Mouse (Mus musculus): ENCODE measurements around the gene Itgb2. TPM values are rescaled to one million over a fixed set of nuclear protein-coding genes. Genes with fewer than 3 reads are reported as not detected.

Itgb2 gene
- polyA plus RNA-seq, 1 experiment from 2014 or later, result 6.9 TPM

DNA sequence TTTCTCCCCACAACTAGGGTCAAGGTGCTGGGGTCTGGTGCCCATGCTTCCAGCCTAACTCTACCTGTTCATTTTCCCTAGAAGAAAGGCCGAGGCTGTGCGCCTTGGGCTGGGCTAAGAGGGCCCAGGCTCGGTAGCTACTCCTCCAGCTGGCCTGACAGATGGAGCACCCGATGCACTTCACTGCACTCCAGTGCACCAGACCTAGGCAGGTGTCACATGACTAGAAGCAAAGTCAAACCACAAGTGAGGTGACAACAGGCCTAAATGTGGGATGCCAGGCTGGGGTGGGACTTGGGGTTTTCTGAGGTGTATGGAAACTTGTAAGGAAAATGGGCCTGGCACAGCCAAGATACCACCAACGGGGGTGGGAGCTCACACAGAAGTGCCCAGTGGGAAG is 23.5 kb upstream of the Itgb2 start:
- no peak for ATAC-seq (ENCODE audit: insufficient read depth, low FRiP score, low read depth)
- no peak overlapping the region for H3K9ac ChIP-seq

GRCm38 (mm10) chr10:77506961-77507577 is 23.0 kb upstream of the Itgb2 start:
- H3K9me3 ChIP-seq, result no peaks in the 10 kb centered on the region
- WGBS, result 87% methylated on average over 13 of the region's 13 CpGs
- H3K27me3 ChIP-seq (replicated peaks), result no peaks in the 10 kb centered on the region
- no peak overlapping the region for H3K4me3 ChIP-seq (replicated peaks)
- peaks cover 16% of the 10 kb centered on the region for H3K4me1 ChIP-seq
- H3K4me2 ChIP-seq, result no peak overlapping the region
- no peak for ATAC-seq (ENCODE audit: insufficient read depth, low FRiP score, low read depth)
- no peak overlapping the region for H3K9ac ChIP-seq
- no peak overlapping the region for H3K27ac ChIP-seq
- peaks cover 21% of the 10 kb centered on the region for H3K36me3 ChIP-seq

More for the DNA sequence above, 23.5 kb upstream of the Itgb2 start:
- Histone ChIP-seq H3K27me3 (replicated peaks) (no peaks in the 10 kb centered on the region), H3K9me3 (no peaks in the 10 kb centered on the region), H3K27ac (no peak overlapping the region), H3K36me3 (peaks cover 21% of the 10 kb centered on the region), H3K4me2 (no peak overlapping the region), H3K4me1 (peaks cover 16% of the 10 kb centered on the region), H3K4me3 (replicated peaks) (no peak overlapping the region)
- 87% methylated on average over 5 of the region's 5 CpGs for WGBS

- WGBS, result 94% methylated on average over 4 of the region's 4 CpGs
- H3K9me3 ChIP-seq, result no peaks in the 10 kb centered on the region
- H3K36me3 ChIP-seq, result peaks cover 24% of the 10 kb centered on the region
- peaks cover 16% of the 10 kb centered on the region for H3K4me1 ChIP-seq
- no peak overlapping the region for H3K4me2 ChIP-seq
- ATAC-seq (ENCODE audit: insufficient read depth, low FRiP score, low read depth), result no peak
- no peaks in the 10 kb centered on the region for H3K27me3 ChIP-seq (replicated peaks)
- no peak overlapping the region for H3K9ac ChIP-seq
- H3K27ac ChIP-seq, result no peak overlapping the region
- H3K4me3 ChIP-seq (replicated peaks), result no peak overlapping the region
Measured at GRCm38 (mm10) chr10:77507779-77508178, 22.3 kb upstream of the Itgb2 start.

DNA sequence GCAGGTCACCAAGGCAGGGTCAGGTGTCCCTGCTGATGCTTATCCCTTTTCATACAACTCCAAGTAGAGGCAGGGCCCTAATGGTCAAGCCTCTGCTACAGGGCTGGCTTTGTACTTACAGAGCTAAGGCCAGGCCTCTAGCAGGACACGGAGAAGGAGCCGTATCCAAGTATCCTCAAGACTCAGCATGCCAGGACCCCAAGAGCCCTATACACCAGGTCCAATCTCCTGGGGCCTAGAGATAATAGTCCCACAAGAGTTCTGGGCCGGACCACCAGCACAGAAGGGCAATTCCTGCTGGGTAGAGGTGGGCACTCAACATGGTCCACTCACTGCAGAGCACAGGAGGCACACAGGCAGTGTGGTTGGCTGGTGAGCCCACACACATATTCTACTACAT is 21.3 kb upstream of the Itgb2 start:
- Histone ChIP-seq H3K4me2 (no peak overlapping the region), H3K9me3 (no peaks in the 10 kb centered on the region), H3K27ac (peak overlapping the region; percentile 37; the same call in 1 of the 2 replicates), H3K9ac (no peak overlapping the region), H3K4me1 (peaks cover 16% of the 10 kb centered on the region), H3K27me3 (replicated peaks) (no peaks in the 10 kb centered on the region), H3K36me3 (peaks cover 22% of the 10 kb centered on the region), H3K4me3 (replicated peaks) (no peak overlapping the region)
- ATAC-seq (ENCODE audit: insufficient read depth, low FRiP score, low read depth), result no peak
- WGBS, result 92% methylated on average over 3 of the region's 3 CpGs

GRCm38 (mm10) chr10:77509403-77510187 is 20.5 kb upstream of the Itgb2 start:
- Histone ChIP-seq H3K27me3 (replicated peaks) (no peaks in the 10 kb centered on the region), H3K36me3 (peaks cover 24% of the 10 kb centered on the region), H3K9me3 (no peaks in the 10 kb centered on the region), H3K4me3 (replicated peaks) (no peak overlapping the region), H3K27ac (peak overlapping the region; percentile 67), H3K4me2 (no peak overlapping the region), H3K9ac (no peak overlapping the region), H3K4me1 (peaks cover 20% of the 10 kb centered on the region)
- WGBS, result 41% methylated on average over 12 of the region's 12 CpGs
- ATAC-seq (ENCODE audit: insufficient read depth, low FRiP score, low read depth), result peak; percentile 82

GRCm38 (mm10) chr10:77510225-77510982 is 19.6 kb upstream of the Itgb2 start:
- no peak overlapping the region for H3K4me2 ChIP-seq
- H3K36me3 ChIP-seq, result peaks cover 24% of the 10 kb centered on the region
- H3K9me3 ChIP-seq, result no peaks in the 10 kb centered on the region
- H3K4me1 ChIP-seq, result peaks cover 25% of the 10 kb centered on the region
- H3K27me3 ChIP-seq (replicated peaks), result no peaks in the 10 kb centered on the region
- 0 out of 2 replicates have a peak, but pooled peaks have one; percentile 2 for ATAC-seq (ENCODE audit: insufficient read depth, low FRiP score, low read depth)
- no peak overlapping the region for H3K4me3 ChIP-seq (replicated peaks)
- H3K9ac ChIP-seq, result no peak overlapping the region
- H3K27ac ChIP-seq, result peak overlapping the region; percentile 67; the same call in 1 of the 2 replicates
- 76% methylated on average over 15 of the region's 15 CpGs for WGBS

- Histone ChIP-seq H3K9me3 (no peaks in the 10 kb centered on the region), H3K4me1 (peaks cover 23% of the 10 kb centered on the region), H3K27ac (peak within 1 kb of the TSS; percentile 90), H3K27me3 (replicated peaks) (no peaks in the 10 kb centered on the region), H3K9ac (peak within 1 kb of the TSS; percentile 73), H3K36me3 (peaks cover 11% of the 10 kb centered on the region), H3K4me2 (peak within 1 kb of the TSS; percentile 76), H3K4me3 (replicated peaks) (peak within 1 kb of the TSS; percentile 88)
- ATAC-seq (ENCODE audit: insufficient read depth, low FRiP score, low read depth), result peak; percentile 92
- under 1% methylated on average over 75 of the region's 75 CpGs for WGBS
Measured at GRCm38 (mm10) chr10:77515385-77516348, 14.4 kb upstream of the Itgb2 start, which contains the start of gene Fam207a. Fam207a (minus strand) TSS chr10:77515785.

DNA sequence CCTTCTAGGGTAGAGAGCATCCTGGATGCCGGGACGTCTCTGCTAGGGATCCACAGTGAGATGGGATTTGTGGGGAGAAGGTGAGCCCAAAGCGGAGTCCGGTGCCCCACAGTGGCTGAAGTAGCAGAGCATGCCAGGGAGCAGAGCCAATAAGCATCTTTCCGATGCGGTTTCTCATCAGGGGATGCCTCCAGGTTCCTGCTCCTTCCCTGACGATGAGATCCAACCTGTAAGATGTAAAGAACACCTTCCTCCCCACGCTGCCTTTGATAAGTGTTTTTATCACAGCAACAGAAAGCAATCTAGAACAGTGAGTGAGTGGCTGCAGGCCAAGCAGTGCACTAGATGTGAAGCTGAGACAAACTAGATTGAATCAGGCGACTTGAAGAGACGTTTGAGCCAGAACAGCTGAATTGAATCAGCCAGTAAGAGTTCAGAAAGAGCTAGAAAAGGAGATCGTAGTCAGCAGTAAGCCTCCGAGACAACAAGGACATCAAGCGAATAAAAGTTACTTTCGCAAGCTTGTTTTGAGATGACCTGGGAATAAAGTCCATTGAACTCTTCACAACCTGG is 13.6 kb upstream of the Itgb2 start:
- Histone ChIP-seq H3K4me1 (peaks cover 23% of the 10 kb centered on the region), H3K4me2 (peak overlapping the region; percentile 76), H3K27me3 (replicated peaks) (no peaks in the 10 kb centered on the region), H3K27ac (peak overlapping the region; percentile 90), H3K36me3 (peaks cover 11% of the 10 kb centered on the region), H3K4me3 (replicated peaks) (peak overlapping the region; percentile 88), H3K9me3 (no peaks in the 10 kb centered on the region), H3K9ac (peak overlapping the region; percentile 66)
- ATAC-seq (ENCODE audit: insufficient read depth, low FRiP score, low read depth), result no peak
- WGBS, result 35% methylated on average over 14 of the region's 14 CpGs

DNA sequence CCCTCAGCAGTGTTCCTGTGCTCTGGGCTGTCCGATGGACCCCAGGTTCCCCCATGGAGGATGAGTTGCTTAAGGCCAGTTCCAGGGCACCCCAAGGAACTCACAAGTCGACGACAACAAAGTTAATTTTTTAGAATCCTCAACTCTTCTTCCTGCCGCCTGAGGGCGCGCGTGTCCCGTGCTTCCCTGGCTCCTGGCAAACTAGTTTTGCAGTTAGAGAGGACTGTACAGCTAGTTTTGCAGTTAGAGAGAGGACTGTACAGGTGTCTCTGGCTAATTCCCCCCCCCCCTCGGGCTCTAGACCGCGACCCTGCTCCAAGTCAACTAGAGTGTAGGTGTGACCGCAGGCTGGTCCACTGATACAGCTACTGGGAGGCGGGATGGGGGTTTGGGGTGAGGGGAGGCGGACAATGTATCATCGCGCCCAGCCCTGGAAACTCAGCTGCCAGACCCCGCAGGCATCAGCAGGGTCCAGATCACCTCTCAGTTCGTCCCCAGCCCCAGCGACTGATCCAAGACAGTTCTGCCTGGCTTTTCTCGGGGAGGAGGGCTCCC is 12.9 kb upstream of the Itgb2 start:
- H3K9ac ChIP-seq, result no peak overlapping the region
- no peak overlapping the region for H3K4me3 ChIP-seq (replicated peaks)
- peak overlapping the region; percentile 76 for H3K4me2 ChIP-seq
- peaks cover 25% of the 10 kb centered on the region for H3K4me1 ChIP-seq
- WGBS, result 20% methylated on average over 20 of the region's 20 CpGs
- peaks cover 11% of the 10 kb centered on the region for H3K36me3 ChIP-seq
- ATAC-seq (ENCODE audit: insufficient read depth, low FRiP score, low read depth), result peak; percentile 19; the same call in 1 of the 2 replicates
- H3K9me3 ChIP-seq, result no peaks in the 10 kb centered on the region
- H3K27ac ChIP-seq, result no peak overlapping the region
- H3K27me3 ChIP-seq (replicated peaks), result no peaks in the 10 kb centered on the region

DNA sequence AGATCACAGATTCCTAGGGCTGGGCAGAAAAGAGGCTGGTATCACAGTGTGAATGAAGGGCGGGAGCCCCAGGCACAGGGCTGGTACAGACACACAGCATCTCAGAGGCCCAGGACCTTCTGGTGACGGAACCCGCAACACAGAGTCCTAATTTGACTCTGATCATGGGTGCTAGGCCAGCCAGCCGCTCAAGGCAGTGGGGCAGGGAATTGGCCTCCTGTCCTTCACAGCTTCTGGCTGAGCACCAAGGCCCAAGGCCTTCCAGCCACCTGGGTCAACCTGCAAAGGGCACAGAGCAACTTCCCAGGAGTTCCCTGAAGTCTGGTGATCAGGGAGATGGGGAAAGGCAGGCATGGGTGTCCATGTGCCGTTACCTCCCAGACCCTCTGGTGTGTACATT is 12.3 kb upstream of the Itgb2 start:
- no peak for ATAC-seq (ENCODE audit: insufficient read depth, low FRiP score, low read depth)
- no peak overlapping the region for H3K4me2 ChIP-seq
- WGBS, result 90% methylated on average over 5 of the region's 5 CpGs
- H3K9me3 ChIP-seq, result no peaks in the 10 kb centered on the region
- no peak overlapping the region for H3K27ac ChIP-seq
- H3K36me3 ChIP-seq, result peaks cover 7% of the 10 kb centered on the region
- H3K27me3 ChIP-seq (replicated peaks), result no peaks in the 10 kb centered on the region
- H3K4me1 ChIP-seq, result peaks cover 32% of the 10 kb centered on the region
- H3K9ac ChIP-seq, result no peak overlapping the region
- no peak overlapping the region for H3K4me3 ChIP-seq (replicated peaks)
